Mouse (Mus musculus) left cerebral cortex, postnatal 36 days (tissue): ENCODE results near the gene Nab2. TPM values are rescaled to one million over a fixed set of nuclear protein-coding genes. Genes with fewer than 3 reads are reported as not detected.

ENCODE experiments used
- DNase-seq, 2 experiments: peaks; one replicate each; pipeline ENCODE4 v3.0.0; 2021 to 2022; ENCODE audit warnings: low spot score in 2 of 2, mixed read lengths in 1 of 2
- intact Hi-C: fragments of 180-260 bp; cut with DNase I; formaldehyde crosslinking; loops from one replicate; pipeline ENCODE4 v1.15.1; 2025
- total RNA-seq, 2 experiments: library from RNA; stranded (reverse); gene quantifications; 2 replicates each; pipeline ENCODE4 v1.2.3; 2021

The Nab2 gene
- 10 to 100 TPM; 39.7 to 40.5 TPM for total RNA-seq

GRCm38 (mm10) chr10:127668093-127669050 lies at the start of gene Nab2:
Nab2 (minus strand) TSS chr10:127668568.
- DNase-seq = peak; percentile 83 to 84
- intact Hi-C loops = loop anchor here (5.0 kb wide), 1 partner anchor 46 kb away; the partner anchor contains the start of gene Lrp1

GRCm38 (mm10) chr10:127712736-127713135 lies 44.4 kb upstream of the Nab2 start:
- intact Hi-C loops = no loop called here
- no peak for DNase-seq

GRCm38 (mm10) chr10:127710331-127710730 lies 42.0 kb upstream of the Nab2 start:
- DNase-seq = no peak
- intact Hi-C loops = no loop called here

- intact Hi-C loops = no loop called here
- no peak for DNase-seq
Observed at GRCm38 (mm10) chr10:127708850-127709370, 40.5 kb upstream of the Nab2 start.

- intact Hi-C loops = no loop called here
- no peak for DNase-seq
Observed at GRCm38 (mm10) chr10:127707721-127708120, 39.4 kb upstream of the Nab2 start.

GRCm38 (mm10) chr10:127705783-127706182 lies 37.4 kb upstream of the Nab2 start:
- intact Hi-C loops = no loop called here
- no peak for DNase-seq

GRCm38 (mm10) chr10:127704766-127705220 lies 36.4 kb upstream of the Nab2 start, which contains the start of gene Myo1a:
Myo1a (plus strand) TSS chr10:127705170.
- intact Hi-C loops = no loop called here
- DNase-seq = no peak

GRCm38 (mm10) chr10:127704293-127704692 lies 35.9 kb upstream of the Nab2 start:
- no peak for DNase-seq
- intact Hi-C loops = no loop called here

- DNase-seq = no peak
- intact Hi-C loops = no loop called here
Observed at GRCm38 (mm10) chr10:127703299-127703698, 34.9 kb upstream of the Nab2 start.

GRCm38 (mm10) chr10:127698966-127699365 lies 30.6 kb upstream of the Nab2 start:
- intact Hi-C loops = loop anchor here (10.0 kb wide), 1 partner anchor 306 kb away; the partner anchor contains the start of gene Hsd17b6
- no peak for DNase-seq

GRCm38 (mm10) chr10:127695775-127696174 lies 27.4 kb upstream of the Nab2 start:
- DNase-seq = no peak
- intact Hi-C loops = loop anchor here (2.0 to 10.0 kb wide), 2 partner anchors 43 to 309 kb away; partner anchors contain the start of genes Hsd17b6 and Zbtb39

- intact Hi-C loops = loop anchor here (2.0 to 10.0 kb wide), 3 partner anchors 44 to 310 kb away; partner anchors contain the start of genes Hsd17b6 and Zbtb39
- DNase-seq = no peak
Observed at GRCm38 (mm10) chr10:127694636-127695035, 26.3 kb upstream of the Nab2 start.

- DNase-seq = no peak
- intact Hi-C loops = loop anchor here (5.0 to 10.0 kb wide), 2 partner anchors 246 to 314 kb away; partner anchors contain the start of gene Hsd17b6
Observed at GRCm38 (mm10) chr10:127691053-127691452, 22.7 kb upstream of the Nab2 start.

- DNase-seq = no peak
- intact Hi-C loops = no loop called here
Observed at GRCm38 (mm10) chr10:127682886-127683285, 14.5 kb upstream of the Nab2 start.

- intact Hi-C loops = loop anchor here (5.0 kb wide), 2 partner anchors 52 to 257 kb away; no protein-coding TSS in a partner anchor
- DNase-seq = no peak
Observed at GRCm38 (mm10) chr10:127679881-127680280, 11.5 kb upstream of the Nab2 start.

- intact Hi-C loops = loop anchor here (5.0 kb wide), 2 partner anchors 53 to 258 kb away; no protein-coding TSS in a partner anchor
- no peak for DNase-seq
Observed at GRCm38 (mm10) chr10:127679208-127679607, 10.8 kb upstream of the Nab2 start.

GRCm38 (mm10) chr10:127677591-127678336 lies 9.4 kb upstream of the Nab2 start:
- intact Hi-C loops = loop anchor here (5.0 kb wide), 2 partner anchors 55 to 260 kb away; no protein-coding TSS in a partner anchor
- DNase-seq = peak in 1 of 2 experiments; percentile 42

GRCm38 (mm10) chr10:127676691-127677548 lies 8.6 kb upstream of the Nab2 start:
- peak; percentile 91 to 93 for DNase-seq
- intact Hi-C loops = loop anchor here (5.0 kb wide), 2 partner anchors 55 to 260 kb away; no protein-coding TSS in a partner anchor
